Mouse (Mus musculus): ENCODE results near the gene Gsc.

The Gsc gene

GRCm38 (mm10) chr12:104472601-104473424 is at the start of gene Gsc:
Gene Gsc, minus strand, starts transcription at chr12:104473330.
- DNase-seq, result no peak

GRCm38 (mm10) chr12:104519721-104520120 is 46.6 kb upstream of the Gsc start:
- DNase-seq, result no peak

GRCm38 (mm10) chr12:104507911-104508310 is 34.8 kb upstream of the Gsc start:
- no peak for DNase-seq

- peak; percentile 39 for DNase-seq
Measured at GRCm38 (mm10) chr12:104492009-104492408, 18.9 kb upstream of the Gsc start.

GRCm38 (mm10) chr12:104486205-104486604 is 13.1 kb upstream of the Gsc start:
- no peak for DNase-seq

GRCm38 (mm10) chr12:104485161-104485560 is 12.0 kb upstream of the Gsc start:
- no peak for DNase-seq

- DNase-seq, result no peak
Measured at GRCm38 (mm10) chr12:104481007-104481406, 7.9 kb upstream of the Gsc start.

- DNase-seq, result no peak
Measured at GRCm38 (mm10) chr12:104478193-104478592, 5.1 kb upstream of the Gsc start.

GRCm38 (mm10) chr12:104477501-104477900 is 4.4 kb upstream of the Gsc start:
- DNase-seq, result no peak

- no peak for DNase-seq
Measured at GRCm38 (mm10) chr12:104477066-104477465, 3.9 kb upstream of the Gsc start.

- no peak for DNase-seq
Measured at GRCm38 (mm10) chr12:104475946-104476345, 2.8 kb upstream of the Gsc start.

- no peak for DNase-seq
Measured at GRCm38 (mm10) chr12:104474881-104475740, 2.0 kb upstream of the Gsc start.

- no peak for DNase-seq
Measured at GRCm38 (mm10) chr12:104474191-104474871, 1.2 kb upstream of the Gsc start.

- DNase-seq, result no peak
Measured at GRCm38 (mm10) chr12:104473492-104473891, 362 bp upstream of the Gsc start.

GRCm38 (mm10) chr12:104472218-104472525 is 958 bp downstream of the Gsc start:
- no peak for DNase-seq

- DNase-seq, result no peak
Measured at GRCm38 (mm10) chr12:104471351-104472217, 1.5 kb downstream of the Gsc start.

- no peak for DNase-seq
Measured at GRCm38 (mm10) chr12:104470646-104471045, 2.5 kb downstream of the Gsc start.

GRCm38 (mm10) chr12:104468783-104469182 is 4.3 kb downstream of the Gsc start:
- DNase-seq, result no peak

GRCm38 (mm10) chr12:104467372-104467771 is 5.8 kb downstream of the Gsc start:
- DNase-seq, result no peak

GRCm38 (mm10) chr12:104466930-104467329 is 6.2 kb downstream of the Gsc start:
- no peak for DNase-seq

GRCm38 (mm10) chr12:104461372-104461771 is 11.8 kb downstream of the Gsc start:
- DNase-seq, result no peak

- DNase-seq, result no peak
Measured at GRCm38 (mm10) chr12:104459377-104459776, 13.8 kb downstream of the Gsc start.

- DNase-seq, result no peak
Measured at GRCm38 (mm10) chr12:104453002-104453401, 20.1 kb downstream of the Gsc start.

All from layer of hippocampus, adult 9-11 months (tissue).